Mouse (Mus musculus) kidney, adult 11 months (tissue): ENCODE results near the gene Aspscr1.
A peak's percentile ranks its signal among the peaks of the same experiment; 100 is the strongest.

Source experiments
- DNase-seq: peaks from one replicate; pipeline ENCODE4 v3.0.0; 2022

Aspscr1 gene

DNA sequence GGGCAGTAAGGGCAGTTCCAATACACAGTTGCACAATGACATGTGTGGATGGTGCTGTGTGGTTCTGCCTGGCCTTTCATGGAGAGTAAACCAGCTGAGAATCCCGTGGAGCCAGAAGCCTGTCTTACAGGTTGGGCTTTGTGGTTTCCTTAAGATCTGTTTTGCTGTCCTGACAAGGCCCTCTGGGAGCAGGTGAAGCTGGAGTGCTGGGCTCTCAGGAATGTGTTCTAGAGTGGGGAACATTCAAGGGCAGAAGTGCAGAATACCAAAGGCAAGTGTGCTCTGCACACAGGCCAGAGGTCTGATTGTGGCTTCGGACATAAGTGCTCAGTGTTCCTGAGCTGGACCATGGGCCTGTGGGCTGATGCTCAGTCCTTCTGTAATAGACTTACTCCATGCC lies 11.9 kb downstream of the Aspscr1 start:
- no peak for DNase-seq

DNA sequence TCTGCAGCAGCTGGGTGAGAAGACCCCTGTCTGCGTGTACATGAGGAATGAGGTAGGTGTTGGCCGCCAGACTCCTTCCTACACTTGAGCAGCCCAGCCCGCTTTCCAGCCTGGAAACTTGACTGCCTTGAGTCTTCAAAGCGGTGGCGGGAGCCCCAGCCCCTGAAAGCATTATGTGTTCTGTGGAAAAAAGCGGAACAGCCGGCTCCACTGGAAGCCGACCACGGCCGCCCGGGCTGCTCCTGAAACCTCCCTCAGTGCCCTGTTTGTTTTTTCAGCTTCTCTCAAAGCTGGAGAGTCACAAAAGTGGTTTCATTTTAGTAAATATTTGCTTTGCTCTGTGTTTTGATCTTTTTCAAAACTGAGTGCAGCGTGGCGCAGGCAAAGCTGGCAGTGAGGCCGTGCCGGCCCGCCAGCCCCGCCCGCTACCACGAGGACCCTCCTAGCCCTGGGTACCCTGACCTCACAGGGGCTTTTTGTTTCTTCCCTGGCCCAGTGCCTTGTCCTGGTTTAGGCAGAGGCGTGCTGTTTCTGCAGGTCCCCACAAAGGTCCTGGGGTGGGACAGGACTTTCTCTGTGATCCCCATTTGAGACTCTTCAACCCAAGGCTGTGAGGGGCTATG lies 14.0 kb downstream of the Aspscr1 start:
- DNase-seq = no peak

GRCm38 (mm10) chr11:120689365-120689764 lies 16.6 kb downstream of the Aspscr1 start:
- no peak for DNase-seq

- DNase-seq = peak; percentile 84
Measured at GRCm38 (mm10) chr11:120692471-120693011, 19.8 kb downstream of the Aspscr1 start.

- DNase-seq = peak; percentile 36
Measured at GRCm38 (mm10) chr11:120693461-120693860, 20.7 kb downstream of the Aspscr1 start.

DNA sequence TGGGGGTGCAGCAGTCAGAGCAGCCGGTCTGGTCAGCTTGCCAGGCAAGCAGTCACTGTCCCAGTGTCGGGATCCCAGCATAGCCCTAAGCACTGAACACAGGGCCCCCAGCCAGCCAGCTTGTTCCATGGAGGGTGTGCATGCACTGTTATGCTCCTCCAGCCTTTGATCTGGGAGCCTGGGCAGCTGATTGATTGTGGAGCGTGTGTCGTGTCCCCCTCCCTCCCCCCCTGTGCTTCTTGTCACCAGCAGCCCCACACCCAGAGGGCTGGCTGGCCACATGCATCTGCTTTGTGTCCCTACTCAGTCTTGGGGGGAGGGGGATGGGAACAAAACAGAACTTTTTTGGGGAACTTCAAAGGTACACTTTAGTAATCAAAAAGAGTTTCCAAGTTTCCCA lies 22.4 kb downstream of the Aspscr1 start:
- DNase-seq = no peak

DNA sequence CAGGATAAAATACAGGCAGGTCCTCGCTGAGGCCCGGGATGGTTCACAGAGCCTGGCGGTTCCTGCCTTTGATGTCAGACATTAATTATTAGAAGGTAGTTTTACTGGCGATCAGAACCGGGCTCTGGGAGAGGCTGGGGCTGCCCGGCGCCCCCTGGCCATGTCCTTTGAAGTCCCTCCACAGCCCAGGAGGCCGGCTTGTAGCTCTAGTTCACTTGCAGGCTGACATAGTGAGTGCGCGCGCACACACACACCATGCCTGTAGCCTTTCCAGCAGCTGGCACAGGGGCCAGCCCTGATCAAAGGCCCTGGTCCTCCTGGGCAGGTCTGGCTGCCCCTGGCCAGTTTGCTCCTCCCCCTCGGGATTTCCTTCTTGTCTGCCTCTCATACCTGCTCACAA lies 22.9 kb downstream of the Aspscr1 start:
- peak; percentile 80 for DNase-seq

DNA sequence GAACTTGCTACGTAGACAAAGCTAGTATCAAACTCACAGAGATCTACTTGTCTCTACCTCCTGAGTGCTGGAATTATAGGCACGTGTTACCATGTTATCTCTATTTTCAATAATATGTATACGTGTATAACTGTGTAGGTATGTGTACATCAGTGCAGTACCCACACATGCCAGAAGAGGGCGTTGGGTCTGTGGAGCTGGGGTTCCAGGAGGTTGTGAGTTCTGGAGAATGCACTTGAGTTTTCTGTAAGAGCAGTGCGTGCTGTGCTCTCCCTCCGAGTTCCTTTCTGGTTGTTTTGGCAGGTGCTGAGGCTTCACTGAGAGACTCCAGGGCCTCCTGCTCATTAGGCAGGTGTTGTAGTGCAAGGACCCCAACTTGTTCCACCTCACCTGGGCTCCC lies 23.8 kb downstream of the Aspscr1 start:
- DNase-seq = no peak

- DNase-seq = no peak
Measured at GRCm38 (mm10) chr11:120697741-120698140, 25.0 kb downstream of the Aspscr1 start.

DNA sequence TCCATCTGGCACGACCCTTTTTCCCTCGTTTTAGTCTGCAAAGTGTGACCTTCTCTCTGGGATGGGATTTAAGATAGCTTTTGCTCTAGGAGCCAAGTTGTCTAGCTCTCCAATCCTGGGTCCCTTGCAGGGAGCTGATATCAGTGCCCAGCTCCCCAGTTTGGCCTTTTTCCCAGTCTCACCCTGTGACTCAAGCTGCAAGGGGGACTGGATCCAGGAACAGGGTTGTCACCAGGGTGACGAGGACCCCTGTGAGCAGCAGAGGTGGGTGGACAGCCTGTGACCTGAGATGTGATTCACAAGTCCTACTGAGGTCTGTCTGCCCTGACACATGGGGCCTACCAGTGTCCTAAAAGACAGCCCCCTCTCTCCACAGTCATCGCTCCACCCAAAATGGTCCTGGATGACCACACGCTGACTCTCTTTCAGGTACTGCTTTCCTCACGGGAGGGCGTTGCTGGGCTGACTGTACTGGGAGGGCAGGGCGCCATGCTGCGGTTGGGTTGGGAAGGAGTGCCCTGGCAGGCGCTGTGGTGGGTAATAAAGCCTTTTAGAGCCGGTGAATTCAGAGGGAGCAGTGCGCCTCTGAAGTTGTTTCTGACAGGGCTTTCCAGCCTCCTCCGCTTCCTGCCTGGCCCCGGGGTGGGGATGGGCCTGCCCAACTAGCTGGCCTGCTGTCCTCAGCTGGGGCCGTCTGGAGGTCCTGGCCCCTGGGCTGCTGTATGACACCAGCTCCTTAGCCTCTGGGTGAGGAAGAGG lies 31.1 kb downstream of the Aspscr1 start:
- DNase-seq = no peak

GRCm38 (mm10) chr11:120704486-120705325 lies 31.9 kb downstream of the Aspscr1 start:
- DNase-seq = no peak

- no peak for DNase-seq
Measured at GRCm38 (mm10) chr11:120706120-120706519, 33.3 kb downstream of the Aspscr1 start.

DNA sequence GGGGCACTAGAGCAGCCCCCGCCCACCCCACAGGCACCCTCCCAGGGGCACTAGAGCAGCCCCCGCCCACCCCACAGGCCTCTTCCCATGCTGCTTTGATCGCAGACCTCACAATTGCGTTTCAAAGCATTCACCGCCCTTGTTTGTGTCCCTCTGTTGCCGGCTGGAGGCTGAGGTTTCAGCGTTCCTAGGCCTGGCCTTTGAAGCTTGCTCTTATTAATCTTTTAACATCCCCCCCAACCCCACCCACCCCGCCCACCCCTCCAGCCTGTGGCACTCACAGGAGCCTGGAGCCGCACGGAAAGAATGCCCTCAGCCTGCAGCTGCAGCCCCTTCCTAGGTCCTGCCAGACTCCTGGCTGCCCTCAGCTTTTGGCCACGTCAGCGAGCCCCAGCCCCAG lies 34.5 kb downstream of the Aspscr1 start:
- DNase-seq = no peak

GRCm38 (mm10) chr11:120707969-120708368 lies 35.2 kb downstream of the Aspscr1 start:
- no peak for DNase-seq

DNA sequence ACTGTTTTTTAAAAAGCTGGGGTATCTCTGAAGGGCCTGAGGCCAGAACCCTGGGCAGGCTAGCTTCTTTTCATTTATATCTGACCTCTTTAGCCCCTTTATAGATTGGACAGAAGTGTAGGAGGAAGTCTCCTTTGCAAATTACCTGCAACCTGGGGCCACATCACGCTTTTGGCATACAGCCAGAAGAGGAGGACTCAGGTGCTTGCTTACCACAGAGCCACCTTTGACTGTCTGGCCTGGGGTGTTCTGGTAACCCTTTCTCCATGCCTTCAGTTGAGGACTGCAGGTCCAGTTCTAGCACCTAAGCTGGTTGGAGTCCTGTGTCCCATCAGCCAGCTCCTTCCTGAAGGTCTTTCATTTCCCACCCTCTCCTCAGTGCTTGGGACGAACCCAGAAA lies 36.8 kb downstream of the Aspscr1 start:
- DNase-seq = no peak

DNA sequence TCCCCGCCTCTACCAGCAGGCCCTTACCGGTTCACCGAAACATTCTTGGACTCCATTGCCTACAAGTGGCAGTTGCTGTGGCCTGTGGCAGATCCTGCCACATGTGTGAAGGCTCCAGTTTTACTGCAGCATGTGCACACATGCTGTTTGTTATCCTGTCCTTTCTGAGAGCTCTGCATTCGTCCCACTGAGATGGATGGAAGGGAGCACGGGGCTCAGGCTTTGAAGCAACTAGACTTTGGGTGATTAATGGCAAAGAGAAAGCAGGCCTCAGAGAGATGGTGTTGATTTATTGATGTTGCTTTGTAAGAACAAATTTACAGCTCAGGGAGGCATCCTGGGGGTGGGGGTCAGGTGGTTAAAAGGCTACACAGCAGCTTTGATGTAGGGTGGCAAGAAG lies 37.9 kb downstream of the Aspscr1 start:
- DNase-seq = no peak

GRCm38 (mm10) chr11:120711980-120712604 lies 39.3 kb downstream of the Aspscr1 start:
- DNase-seq = no peak

DNA sequence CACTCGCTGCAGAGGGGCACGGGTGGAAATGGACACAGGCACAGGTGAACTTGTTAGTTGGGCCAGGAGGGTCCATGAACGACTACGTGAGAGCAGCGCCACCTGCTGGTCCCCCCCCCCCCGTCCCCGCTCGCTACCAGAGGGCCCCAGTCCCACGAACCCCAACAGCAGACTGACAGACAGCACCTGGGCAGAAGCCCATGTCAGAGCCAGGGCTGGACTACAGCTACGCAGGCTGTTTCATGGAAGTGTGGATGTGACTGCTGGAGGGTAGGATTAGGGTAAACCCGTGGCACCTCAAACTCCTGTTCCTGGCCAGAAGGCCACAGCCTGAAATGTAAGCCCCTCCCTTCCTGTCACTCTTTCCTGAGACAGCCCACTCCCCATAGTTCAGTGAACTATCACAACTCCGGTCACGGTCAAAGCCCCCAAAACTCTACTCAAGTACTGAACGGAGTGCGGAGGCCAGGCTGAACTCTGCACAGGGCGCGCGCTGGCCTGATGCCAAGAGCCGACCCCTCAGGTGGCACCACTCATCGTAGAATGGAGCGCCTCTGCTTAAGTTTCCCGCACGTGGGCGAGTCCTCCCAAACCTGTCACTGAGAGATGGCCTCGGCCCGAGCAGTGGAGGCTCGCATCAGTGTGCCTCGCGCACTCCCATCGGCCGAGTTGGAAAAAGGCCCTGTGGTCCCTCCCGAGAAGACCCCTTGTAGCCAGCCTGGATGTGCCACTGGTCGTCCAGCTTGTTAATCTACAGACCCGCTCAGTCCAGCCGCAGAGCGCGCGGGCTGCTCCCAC lies 40.2 kb downstream of the Aspscr1 start:
- peak; percentile 47 for DNase-seq

- peak; percentile 99 for DNase-seq
Measured at GRCm38 (mm10) chr11:120713580-120714518, 41.1 kb downstream of the Aspscr1 start, which contains the start of the genes Cenpx and Lrrc45. Gene Cenpx, minus strand, starts transcription at chr11:120713738. Gene Lrrc45, plus strand, starts transcription at chr11:120713925.

DNA sequence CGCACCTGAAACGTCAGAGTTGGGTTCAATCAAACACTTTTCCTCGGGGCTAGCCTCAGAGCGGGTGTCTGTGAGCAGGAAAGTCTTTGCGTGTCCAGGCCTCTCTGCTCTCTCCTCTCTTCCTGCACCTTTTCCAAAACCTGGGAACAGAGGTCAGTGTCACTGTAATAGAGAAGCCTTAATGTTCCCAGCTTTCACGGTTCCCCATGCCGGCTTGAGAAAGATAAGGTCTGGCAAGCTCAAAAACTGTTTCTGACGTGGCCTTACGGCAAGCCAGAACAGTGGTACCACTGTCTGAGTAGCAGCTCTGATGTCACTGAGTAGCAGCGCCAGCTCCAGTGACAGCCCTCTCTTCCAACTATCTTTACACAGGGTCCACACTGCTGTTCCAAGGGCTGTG lies 41.8 kb downstream of the Aspscr1 start:
- no peak for DNase-seq

DNA sequence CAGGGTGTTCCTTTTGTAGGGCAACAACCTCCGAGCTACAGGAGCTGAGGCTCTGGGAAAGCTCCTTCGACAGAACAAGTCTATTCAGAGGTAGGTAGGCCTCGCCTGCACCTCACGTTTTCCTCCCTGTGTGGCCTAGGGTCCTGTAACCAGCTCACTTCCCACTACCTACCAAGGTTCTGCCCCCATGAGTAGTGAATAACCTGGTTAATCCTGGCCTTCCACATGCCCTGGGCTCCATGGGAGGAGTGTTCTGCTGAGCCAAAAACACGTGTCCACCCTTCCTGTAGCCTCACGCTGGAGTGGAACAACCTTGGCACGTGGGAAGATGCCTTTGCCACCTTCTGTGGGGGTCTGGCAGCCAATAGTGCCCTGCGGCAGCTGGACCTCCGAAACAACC lies 42.4 kb downstream of the Aspscr1 start:
- DNase-seq = no peak
